Mouse (Mus musculus): ENCODE data around the gene Epha1.

DNA sequence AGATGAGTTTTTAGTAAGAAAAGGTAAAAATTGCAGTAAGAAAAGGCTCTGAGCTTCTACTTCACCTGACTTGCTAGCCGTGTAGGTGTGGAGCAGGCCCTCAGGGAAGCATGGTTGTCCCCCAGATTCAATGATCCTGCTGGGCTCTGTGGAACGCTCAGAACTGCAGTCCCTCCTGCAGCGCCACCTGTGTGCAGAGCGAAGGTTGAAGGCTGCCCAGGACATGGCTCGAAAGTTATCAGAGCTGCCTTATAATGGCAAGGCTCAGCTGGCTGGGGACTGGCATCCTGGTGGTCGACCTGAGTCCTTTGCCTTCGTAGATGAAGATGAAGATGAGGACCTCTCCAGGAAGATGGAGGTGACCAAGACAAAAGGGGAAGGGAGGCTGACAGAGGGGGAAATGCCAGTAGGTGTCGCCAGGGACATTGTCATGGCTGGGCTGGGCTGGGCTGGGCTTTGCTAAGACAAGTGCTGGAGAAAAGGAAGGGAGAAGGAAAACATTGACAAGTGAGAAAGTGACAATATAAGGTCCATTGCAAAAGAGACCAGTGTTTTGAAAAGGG is 63.2 kb downstream of the Epha1 start:
- no peak for TF ChIP-seq TAL1 (IDR thresholded peaks at IDR 0.05; ENCODE audit: low read length)
- TF ChIP-seq GATA1 (IDR thresholded peaks at IDR 0.05; ENCODE audit: low read length): no peak
